Mouse (Mus musculus) midbrain, embryonic 10.5 days (tissue): ENCODE measurements at regions not wholly inside any gene's neighbourhood (a gene's known extent, or its start where the extent isn't known, plus 50 kb on each side); places are given as distances from the start of the nearest gene placed in this dataset.

ENCODE experiments used
- DNase-seq: peaks from one replicate; pipeline ENCODE4 v3.0.0-alpha.2; 2017; ENCODE audit warnings: low spot score
- H3K27ac ChIP-seq: fragments of 300-500 bp; sonication (generic); replicated peaks from 2 replicates; pipeline ENCODE4 v1.5.1; 2016; ENCODE audit warnings: mild to moderate bottlenecking
- H3K27me3 ChIP-seq: fragments of 300-500 bp; sonication (generic); 2 replicates; pipeline ENCODE4 v1.6.1; 2016; ENCODE audit warnings: low read depth, mild to moderate bottlenecking; ENCODE audit not compliant: poor library complexity, severe bottlenecking
- H3K36me3 ChIP-seq: fragments of 300-500 bp; sonication (generic); 2 replicates; pipeline ENCODE4 v1.6.1; 2016; ENCODE audit warnings: mild to moderate bottlenecking, moderate library complexity
- H3K4me1 ChIP-seq: fragments of 300-500 bp; sonication (generic); 2 replicates; pipeline ENCODE4 v1.6.1; 2016
- H3K4me3 ChIP-seq: fragments of 300-500 bp; sonication (generic); 2 replicates; pipeline ENCODE4 v1.5.1; 2016; ENCODE audit warnings: mild to moderate bottlenecking, moderate library complexity
- H3K9me3 ChIP-seq: fragments of 300-500 bp; sonication (generic); replicated peaks from 2 replicates; pipeline ENCODE4 v1.6.1; 2016; ENCODE audit warnings: mild to moderate bottlenecking
- WGBS: fragments of 180-500 bp; shearing (Covaris S2); methylation state at CpG from one replicate; pipeline ENCODE4 v1.1.7; 2016; 5-methylcytosine and 5-hydroxymethylcytosine counted together

DNA sequence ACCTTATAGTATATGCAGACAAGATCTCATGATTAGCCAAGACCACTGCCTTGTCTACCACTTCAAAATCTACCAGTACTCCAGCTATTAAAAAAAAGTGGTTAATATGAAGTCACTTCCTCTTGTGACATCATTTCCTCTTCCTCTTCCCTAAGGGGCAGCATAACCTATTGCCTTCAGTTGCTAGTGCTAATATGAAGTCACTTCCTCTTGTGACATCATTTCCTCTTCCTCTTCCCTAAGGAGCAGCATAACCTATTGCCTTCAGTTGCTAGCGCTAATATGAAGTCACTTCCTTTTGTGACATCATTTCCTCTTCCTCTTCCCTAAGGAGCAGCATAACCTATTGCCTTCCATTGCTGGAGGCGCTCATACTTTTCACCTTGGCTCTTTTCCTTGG, 218.2 kb downstream of the Rpap3 start:
- Histone ChIP-seq H3K4me3 (no peak overlapping the region), H3K27me3 (no peaks in the 10 kb centered on the region), H3K36me3 (no peaks in the 10 kb centered on the region), H3K4me1 (no peaks in the 10 kb centered on the region), H3K9me3 (peaks cover 9% of the 10 kb centered on the region; the same call in 1 of the 2 replicates), H3K27ac (no peak overlapping the region)
- DNase-seq, result no peak
- 89% methylated on average over 2 of the region's 2 CpGs for WGBS

DNA sequence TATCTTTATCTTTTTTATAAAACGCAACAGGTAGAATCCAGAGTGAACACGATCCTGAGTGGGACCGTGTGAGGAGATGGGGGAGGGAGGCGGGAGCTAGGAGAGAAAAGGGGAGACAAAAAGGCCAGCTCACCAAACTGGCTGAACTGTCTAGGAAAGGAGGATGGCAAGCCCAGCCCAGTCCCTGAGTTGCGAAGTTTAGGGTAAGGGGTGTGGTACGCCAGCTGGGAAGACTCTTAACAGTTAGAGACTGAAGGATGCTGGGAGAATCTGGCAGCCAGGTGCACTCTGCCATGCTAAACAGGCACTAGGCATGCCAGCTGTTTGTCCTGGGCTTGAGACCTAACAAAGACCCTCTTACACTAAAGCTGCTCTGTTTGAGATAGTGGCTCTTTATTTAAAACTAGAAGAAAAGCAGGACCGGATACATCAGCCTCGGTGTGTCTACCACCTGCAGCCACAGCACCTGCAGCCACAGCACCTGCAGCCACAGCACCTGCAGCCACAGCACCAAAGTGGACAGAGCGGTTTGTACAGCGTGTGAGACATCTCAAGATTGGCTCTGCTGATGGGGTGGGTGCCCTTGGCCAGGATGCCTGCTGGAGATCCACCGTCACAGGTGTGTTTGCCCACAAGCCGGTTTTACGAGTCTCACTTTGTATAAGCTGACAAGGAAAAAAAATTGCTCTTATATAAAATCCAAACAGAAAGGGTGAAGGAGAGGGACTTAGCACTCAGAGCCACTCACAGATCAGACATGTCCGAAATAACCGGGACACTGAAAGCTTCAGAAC, 225.1 kb upstream of the Amigo2 start:
- Histone ChIP-seq H3K4me1 (no peaks in the 10 kb centered on the region), H3K9me3 (no peaks in the 10 kb centered on the region), H3K27me3 (no peaks in the 10 kb centered on the region), H3K27ac (no peak overlapping the region), H3K4me3 (no peak overlapping the region), H3K36me3 (no peaks in the 10 kb centered on the region)
- 90% methylated on average over 15 of the region's 15 CpGs for WGBS
- DNase-seq, result no peak

DNA sequence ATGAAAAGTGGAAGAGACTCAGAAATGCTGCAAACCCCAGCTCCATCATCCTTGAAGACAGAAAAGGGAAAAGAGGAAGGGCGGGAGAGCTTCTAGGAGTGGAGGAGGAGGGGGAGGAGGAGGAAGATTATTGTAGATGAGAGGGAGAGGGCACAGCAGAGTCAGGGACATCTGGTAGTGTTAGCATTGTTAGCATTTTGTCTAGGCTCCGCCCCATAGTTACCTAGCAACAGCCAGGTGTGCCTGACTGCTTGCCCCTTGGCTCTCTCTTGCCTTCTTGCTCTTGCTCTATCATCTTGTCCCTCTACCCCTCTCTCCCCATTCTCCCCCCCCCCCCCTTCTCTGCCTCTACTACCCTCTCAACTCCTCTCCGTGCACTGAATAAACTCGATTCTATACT, 224.4 kb upstream of the Amigo2 start:
- no peak overlapping the region for H3K4me3 ChIP-seq
- H3K27me3 ChIP-seq, result no peaks in the 10 kb centered on the region
- no peak overlapping the region for H3K27ac ChIP-seq
- no peaks in the 10 kb centered on the region for H3K9me3 ChIP-seq
- H3K36me3 ChIP-seq, result no peaks in the 10 kb centered on the region
- 83% methylated on average over 4 of the region's 4 CpGs for WGBS
- no peak for DNase-seq
- no peaks in the 10 kb centered on the region for H3K4me1 ChIP-seq

DNA sequence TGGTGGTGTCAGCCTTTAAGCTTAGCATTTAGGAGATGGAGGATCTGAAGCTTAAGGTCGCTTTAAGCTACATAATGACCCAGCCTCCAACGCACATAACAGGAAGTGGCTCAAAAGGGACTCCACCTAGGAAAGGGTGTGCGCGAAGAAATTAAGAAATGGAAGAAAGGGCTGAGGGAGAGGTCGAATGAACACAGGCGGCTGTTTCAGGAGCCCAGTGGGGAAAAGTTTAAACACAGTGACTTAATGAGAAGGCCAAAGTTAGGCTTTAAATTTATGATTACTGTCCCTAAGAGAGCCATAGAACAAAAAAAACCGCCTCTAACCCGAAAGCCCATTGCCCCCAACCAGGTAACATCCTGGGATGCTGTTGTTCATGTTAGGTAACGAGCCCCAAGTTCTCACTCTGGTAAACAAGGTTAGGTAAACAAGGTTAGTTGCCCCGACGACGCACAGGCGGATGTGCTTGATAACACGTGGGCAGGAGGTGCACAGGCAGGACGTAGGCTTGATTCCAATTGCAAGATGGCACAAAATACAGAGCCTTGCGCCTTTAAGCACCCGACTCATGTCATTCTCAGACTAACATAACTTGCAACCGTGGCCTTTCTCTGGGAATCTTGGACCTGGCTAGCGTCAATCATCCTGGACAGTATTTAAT, 222.7 kb upstream of the Amigo2 start:
- 90% methylated on average over 19 of the region's 19 CpGs for WGBS
- no peaks in the 10 kb centered on the region for H3K4me1 ChIP-seq

DNA sequence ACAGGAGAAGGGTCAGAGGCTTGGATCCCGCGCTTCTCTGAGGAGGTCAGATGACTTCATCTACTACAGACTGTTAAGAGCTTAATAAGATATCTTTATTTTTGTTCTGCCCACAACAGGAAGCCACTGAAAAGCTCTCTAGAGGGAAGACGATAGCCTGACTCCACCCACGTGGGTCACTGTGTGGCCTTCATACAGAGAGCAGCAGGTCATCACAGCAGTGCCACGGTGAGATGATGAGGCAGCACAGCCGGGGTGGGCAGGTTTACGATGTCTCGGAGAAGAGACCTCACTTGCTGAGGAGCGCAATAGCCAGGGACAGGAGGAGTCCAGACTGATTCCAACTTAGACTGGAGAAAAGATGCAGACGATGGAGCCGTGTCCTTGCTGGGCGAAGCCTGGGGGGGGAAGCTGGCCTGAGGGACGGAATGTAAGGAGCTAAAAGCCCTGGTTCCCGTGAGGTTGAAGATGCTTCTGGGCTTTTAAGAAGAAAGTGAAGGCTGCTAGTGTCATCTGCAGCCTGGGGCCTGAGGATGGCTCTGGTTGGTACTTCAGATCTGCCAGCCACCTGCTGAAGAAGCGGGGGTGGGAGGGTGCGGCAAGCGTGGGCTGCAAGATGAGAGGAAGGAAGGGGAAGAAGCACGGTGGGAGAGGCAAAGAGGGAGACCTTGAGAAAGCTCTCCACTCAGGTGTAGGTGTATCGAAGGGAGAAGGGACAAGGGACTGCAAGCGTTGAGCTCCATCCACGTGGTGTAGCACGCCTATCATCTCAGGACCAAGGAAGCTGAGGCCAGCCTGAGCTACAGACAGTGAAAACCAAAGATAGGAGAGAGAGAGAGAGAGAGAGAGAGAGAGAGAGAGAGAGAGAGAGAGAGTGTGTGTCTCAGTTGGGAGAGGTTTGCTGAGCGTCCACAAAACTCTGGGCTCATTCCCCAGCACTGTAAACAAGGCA, 221.9 kb upstream of the Amigo2 start:
- Histone ChIP-seq H3K27me3 (no peaks in the 10 kb centered on the region), H3K4me3 (no peak overlapping the region), H3K36me3 (no peaks in the 10 kb centered on the region), H3K27ac (no peak overlapping the region), H3K4me1 (no peaks in the 10 kb centered on the region), H3K9me3 (no peaks in the 10 kb centered on the region)
- no peak for DNase-seq
- WGBS, result 86% methylated on average over 23 of the region's 23 CpGs

More for the DNA sequence above, 222.7 kb upstream of the Amigo2 start:
- H3K4me3 ChIP-seq, result no peak overlapping the region
- no peaks in the 10 kb centered on the region for H3K9me3 ChIP-seq
- DNase-seq, result no peak
- no peak overlapping the region for H3K27ac ChIP-seq
- no peaks in the 10 kb centered on the region for H3K36me3 ChIP-seq
- H3K27me3 ChIP-seq, result no peaks in the 10 kb centered on the region

DNA sequence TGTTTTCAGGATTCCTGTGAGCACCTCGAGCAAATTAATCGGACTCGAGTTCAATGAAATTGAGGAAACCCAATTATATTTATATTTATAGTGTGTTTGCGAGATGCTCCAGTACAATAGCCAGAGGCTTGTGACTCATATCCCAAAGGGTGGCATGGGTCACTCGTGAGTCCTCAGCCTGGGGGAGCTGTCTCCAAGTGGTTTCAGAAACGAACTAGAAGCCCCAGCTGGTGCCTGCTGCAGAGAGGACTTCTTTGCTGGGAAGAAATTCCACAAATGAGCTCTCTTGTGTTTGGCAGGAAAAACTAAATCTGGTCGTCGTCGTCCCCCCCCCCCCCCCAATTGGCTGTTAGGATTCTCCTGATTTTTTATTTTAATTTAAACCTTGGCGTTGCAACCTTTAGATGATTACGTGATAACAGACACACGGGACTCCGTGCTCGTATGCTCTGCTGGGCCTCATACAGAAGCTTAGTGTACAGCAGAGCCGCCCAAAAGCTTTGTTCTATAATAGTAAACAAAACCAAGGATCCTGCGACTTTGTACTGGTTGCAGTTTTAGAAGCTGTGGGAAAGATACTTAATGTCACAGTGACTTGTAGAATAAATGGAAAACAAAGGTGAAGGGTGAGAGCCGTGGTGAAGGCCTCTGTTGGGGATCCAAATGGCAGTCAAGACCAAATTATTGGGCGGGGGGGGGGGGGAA, 220.8 kb upstream of the Amigo2 start:
- Histone ChIP-seq H3K9me3 (no peaks in the 10 kb centered on the region), H3K27me3 (no peaks in the 10 kb centered on the region), H3K4me3 (no peak overlapping the region), H3K4me1 (no peaks in the 10 kb centered on the region), H3K27ac (no peak overlapping the region), H3K36me3 (no peaks in the 10 kb centered on the region)
- no peak for DNase-seq
- WGBS, result 90% methylated on average over 18 of the region's 18 CpGs

DNA sequence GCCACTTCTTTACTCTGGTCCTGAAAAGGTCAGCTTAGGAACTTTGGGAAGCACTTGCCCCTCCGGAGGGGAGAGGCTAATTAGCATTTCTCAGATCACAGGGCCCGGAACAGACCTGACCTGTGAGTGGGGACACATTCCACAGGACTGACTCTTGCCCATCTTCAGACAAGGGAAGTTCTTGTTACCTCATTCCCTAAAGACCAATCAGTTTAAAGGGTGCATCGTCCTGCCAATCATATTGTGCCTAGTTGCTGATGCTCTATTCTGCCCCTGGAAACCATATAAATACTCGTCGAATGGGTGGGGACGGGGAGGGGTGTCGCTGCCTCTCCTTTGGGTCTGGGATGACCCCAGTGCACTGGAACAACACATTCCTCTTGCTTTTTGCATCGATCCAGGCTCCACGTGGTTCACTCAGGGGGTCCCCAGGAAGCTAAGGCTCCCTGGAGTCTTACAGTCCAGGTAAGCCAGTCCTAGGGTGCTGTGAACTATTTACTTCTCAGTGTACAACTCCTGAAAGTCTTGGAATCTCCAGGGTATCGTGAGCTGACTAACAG, 219.9 kb upstream of the Amigo2 start:
- no peaks in the 10 kb centered on the region for H3K36me3 ChIP-seq
- no peaks in the 10 kb centered on the region for H3K4me1 ChIP-seq
- no peaks in the 10 kb centered on the region for H3K27me3 ChIP-seq
- no peaks in the 10 kb centered on the region for H3K9me3 ChIP-seq
- H3K4me3 ChIP-seq, result no peak overlapping the region
- 83% methylated on average over 10 of the region's 10 CpGs for WGBS
- no peak overlapping the region for H3K27ac ChIP-seq
- DNase-seq, result no peak

DNA sequence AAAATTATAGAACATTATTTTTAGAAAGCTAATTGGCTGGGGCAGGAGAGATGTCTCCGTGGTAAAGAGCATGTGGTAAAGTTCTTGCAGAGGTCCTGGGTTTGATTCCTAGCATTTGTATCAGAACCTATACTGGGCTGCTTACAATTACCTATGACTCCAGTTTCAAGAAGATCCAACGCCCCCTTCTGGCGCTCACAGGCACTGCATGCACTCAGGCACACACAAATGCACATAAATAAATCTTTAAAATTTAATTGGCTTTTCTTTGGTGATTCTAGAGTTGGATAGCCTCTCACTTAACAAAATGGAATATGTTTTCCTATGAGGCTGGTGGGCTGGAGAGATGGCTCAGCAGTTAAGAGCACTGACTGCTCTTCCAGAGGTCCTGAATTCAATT, 219.0 kb upstream of the Amigo2 start:
- Histone ChIP-seq H3K4me1 (no peaks in the 10 kb centered on the region), H3K4me3 (no peak overlapping the region), H3K36me3 (no peaks in the 10 kb centered on the region), H3K27ac (no peak overlapping the region), H3K27me3 (no peaks in the 10 kb centered on the region), H3K9me3 (no peaks in the 10 kb centered on the region)
- no peak for DNase-seq
- WGBS, result 70% methylated on average over 3 of the region's 3 CpGs

DNA sequence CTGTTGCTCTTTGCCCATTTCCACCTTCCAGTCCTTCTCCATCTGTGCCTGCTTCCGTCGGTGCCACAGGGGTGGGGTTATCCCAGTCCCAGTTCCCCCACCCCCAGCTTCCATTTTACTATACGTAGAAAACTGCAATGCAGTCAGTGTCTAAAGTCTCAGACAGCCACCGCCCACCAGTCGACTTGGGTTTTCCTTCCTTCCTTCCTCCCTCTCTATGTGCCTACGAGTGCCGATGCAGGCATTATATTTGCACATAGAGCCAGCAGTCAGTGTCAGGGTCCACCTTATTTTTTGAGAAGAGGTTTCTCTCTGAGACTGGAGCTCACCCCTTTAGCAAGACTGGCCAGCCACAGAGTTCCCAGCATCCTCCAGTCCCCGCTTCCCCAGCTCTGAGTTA, 218.3 kb upstream of the Amigo2 start:
- Histone ChIP-seq H3K27me3 (no peaks in the 10 kb centered on the region), H3K36me3 (no peaks in the 10 kb centered on the region), H3K9me3 (no peaks in the 10 kb centered on the region), H3K4me1 (no peaks in the 10 kb centered on the region), H3K4me3 (no peak overlapping the region), H3K27ac (no peak overlapping the region)
- WGBS, result 85% methylated on average over 8 of the region's 8 CpGs
- DNase-seq, result no peak

DNA sequence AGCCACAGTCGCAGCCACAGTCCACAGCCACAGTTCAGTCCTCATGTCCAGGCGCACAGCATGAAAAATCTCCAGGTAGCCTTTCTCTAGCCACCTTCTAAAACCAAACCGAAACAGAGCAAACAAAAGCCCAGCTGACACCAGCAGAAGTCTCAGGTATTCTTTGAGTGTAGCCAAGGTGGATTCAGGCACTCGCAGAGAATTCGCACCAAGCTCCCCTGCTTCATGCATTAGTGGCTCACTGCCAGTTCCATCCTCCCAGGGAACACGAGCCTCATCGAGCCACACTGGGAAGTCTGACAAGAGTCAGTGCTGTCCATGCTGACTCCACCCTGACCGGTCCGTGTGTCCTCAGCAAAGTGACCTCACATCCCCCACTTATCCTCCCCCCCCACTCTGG, 217.7 kb upstream of the Amigo2 start:
- Histone ChIP-seq H3K27ac (no peak overlapping the region), H3K9me3 (no peaks in the 10 kb centered on the region), H3K4me1 (no peaks in the 10 kb centered on the region), H3K4me3 (no peak overlapping the region), H3K36me3 (no peaks in the 10 kb centered on the region), H3K27me3 (no peaks in the 10 kb centered on the region)
- DNase-seq, result no peak
- 92% methylated on average over 9 of the region's 9 CpGs for WGBS

DNA sequence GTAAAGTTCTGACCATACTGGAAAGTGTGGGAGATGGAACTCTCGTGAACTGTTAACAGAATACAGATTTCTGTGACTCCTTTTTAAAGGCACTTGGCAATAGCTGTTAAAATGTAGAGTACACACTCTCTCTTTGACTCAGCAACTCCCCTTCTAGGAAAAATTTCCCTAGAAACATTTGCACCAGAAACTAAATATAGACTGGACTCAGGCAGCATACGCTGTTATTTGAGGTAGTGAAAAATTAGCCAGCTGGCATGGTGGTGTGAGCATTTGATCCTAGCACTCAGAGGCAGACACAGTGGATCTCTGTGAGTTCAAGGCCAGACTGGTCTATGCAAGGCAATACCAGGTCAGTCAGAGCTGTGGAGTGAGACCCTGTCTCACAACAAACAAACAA, 215.5 kb upstream of the Amigo2 start:
- Histone ChIP-seq H3K27me3 (no peaks in the 10 kb centered on the region), H3K9me3 (no peaks in the 10 kb centered on the region), H3K27ac (no peak overlapping the region), H3K4me3 (no peak overlapping the region), H3K36me3 (no peaks in the 10 kb centered on the region), H3K4me1 (peaks cover 9% of the 10 kb centered on the region)
- DNase-seq, result no peak
- WGBS, result 93% methylated on average over 2 of the region's 2 CpGs

DNA sequence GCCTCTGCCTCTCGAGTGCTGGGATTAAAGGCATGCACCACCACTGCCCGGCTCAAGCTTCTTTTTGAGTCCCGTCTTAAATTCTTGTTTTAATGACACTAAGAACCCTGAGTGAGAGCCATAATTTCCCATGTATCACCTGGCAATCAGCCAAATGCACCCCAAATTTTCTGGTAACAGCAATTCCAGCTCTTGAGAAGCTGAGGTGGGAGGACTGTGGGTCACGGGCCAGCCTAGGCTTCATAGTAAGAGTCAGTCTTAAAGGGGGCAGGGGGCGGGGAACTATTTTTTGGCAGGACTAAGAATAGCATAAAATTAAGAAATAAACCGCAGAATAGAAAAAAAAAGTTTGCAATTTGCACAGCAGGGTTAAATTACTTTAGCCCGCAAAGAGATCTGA, 214.9 kb upstream of the Amigo2 start:
- Histone ChIP-seq H3K4me3 (no peak overlapping the region), H3K4me1 (peaks cover 9% of the 10 kb centered on the region), H3K27ac (no peak overlapping the region), H3K27me3 (no peaks in the 10 kb centered on the region), H3K9me3 (no peaks in the 10 kb centered on the region), H3K36me3 (no peaks in the 10 kb centered on the region)
- WGBS, result 92% methylated on average over 7 of the region's 7 CpGs
- no peak for DNase-seq
